Mouse (Mus musculus): ENCODE measurements around the gene Capzb.

Gene Capzb

DNA sequence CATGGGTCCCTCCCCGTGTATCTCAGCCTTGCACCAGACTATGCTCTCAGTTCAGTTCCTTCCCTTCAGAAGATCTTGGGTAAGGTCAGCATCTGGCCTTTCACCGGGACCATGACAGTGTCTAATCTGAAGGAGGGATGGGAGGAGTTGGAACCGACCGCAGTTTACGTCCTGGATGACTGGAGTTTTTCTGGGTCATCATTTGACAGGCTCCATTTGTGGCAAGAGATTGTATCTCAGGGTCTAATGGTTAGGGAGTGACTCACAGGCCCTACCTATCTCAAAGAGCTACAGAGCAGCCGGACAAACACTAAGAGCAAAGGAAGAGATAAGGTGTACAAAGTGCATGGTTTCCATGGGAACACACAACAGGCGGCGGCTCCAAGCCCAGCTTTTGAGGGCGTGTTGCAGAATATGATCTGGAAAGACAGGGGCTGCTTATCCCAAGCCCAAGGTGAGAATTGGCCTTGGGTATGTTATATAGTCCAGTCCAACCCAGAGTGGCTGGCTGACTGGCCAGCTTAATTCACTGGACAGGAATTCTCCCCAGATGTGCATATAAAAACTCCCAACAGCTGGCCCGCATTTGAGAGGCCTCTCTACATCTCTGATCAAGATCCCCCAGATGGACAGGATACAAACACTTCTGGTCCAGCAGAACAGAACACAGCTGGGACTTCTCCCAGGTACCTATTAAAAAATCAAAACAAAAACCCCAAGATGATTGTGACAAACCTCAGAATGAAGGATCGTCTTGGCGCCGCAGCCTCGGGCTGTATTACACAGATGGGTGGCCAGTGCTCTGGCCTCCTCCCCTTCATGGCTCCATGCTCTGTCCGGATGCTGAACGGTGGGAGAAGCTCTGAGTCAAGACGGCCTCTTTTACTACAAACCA lies 12.7 kb upstream of the Capzb start:
- DNase-seq (ENCODE audit: low read depth, low spot score): no peak

DNA sequence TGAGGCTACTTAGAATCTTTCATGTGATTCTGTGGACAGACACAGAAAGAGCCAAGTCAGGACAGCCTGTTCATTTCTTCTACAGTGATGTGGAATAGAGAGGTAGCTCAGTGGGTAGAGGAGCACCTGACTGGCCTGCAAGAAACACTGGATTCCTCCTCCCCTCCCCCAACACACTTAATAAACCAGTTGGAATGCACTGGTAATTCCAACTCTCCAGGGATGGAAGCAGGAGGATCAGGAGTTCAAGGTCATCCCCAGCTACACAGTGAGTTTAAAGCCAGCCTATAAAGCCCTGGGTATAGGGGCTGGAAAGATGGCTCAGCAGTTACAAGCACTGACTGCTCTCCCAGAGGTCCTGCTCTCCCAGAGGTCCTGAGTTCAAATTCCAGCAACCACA lies 10.2 kb upstream of the Capzb start:
- no peak for DNase-seq (ENCODE audit: low read depth, low spot score)

GRCm38 (mm10) chr4:139185766-139186442 lies 6.8 kb upstream of the Capzb start:
- DNase-seq (ENCODE audit: low read depth, low spot score): no peak

- DNase-seq (ENCODE audit: low read depth, low spot score): no peak
These were observed 4.8 kb upstream of the Capzb start for GRCm38 (mm10) chr4:139187930-139188329.

GRCm38 (mm10) chr4:139191605-139192498 lies 847 bp upstream of the Capzb start:
- DNase-seq (ENCODE audit: low read depth, low spot score): no peak

GRCm38 (mm10) chr4:139193176-139194093 lies 736 bp downstream of the Capzb start:
- DNase-seq (ENCODE audit: low read depth, low spot score): no peak

- DNase-seq (ENCODE audit: low read depth, low spot score): no peak
These were observed 2.4 kb downstream of the Capzb start for GRCm38 (mm10) chr4:139195101-139195500.

DNA sequence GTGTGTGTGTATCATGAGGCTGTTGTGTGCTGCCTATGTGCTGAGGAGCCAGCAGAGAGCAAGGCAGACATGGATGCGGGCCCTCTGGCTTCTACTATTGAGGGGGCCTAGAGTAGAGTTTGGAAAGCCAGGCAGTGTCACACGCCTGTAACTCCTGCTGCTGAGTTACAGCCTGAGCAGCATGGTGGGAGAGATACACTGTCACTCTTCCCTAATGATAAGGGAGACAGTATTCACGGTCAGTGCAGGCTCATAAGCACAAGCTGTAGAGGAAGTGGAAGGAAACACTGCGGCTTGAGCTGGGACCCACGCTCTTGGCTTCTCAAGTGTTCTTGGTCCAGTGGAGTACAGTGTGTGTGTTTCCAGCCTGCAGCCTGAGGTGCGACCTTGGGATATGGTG lies 3.8 kb downstream of the Capzb start:
- no peak for DNase-seq (ENCODE audit: low read depth, low spot score)

DNA sequence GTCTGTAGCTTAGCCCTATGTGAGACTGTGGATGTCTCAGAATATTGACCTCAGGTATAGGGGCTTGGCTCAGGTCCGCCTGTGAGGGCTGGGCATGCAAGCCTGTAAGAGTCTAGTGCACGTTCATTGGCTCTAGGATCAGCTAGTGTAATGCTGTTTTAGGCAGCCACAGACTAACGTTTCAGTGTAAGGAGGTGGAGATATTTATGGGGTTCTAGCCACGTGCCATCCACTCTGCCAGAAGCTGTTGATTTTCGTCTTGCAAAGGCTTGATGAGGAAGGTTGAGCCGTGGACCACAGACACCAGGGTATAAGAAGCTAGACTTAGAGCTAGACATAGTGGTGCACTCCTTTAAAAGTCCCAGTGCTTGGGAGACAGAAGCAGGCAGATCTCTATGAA lies 4.2 kb downstream of the Capzb start:
- DNase-seq (ENCODE audit: low read depth, low spot score): no peak

DNA sequence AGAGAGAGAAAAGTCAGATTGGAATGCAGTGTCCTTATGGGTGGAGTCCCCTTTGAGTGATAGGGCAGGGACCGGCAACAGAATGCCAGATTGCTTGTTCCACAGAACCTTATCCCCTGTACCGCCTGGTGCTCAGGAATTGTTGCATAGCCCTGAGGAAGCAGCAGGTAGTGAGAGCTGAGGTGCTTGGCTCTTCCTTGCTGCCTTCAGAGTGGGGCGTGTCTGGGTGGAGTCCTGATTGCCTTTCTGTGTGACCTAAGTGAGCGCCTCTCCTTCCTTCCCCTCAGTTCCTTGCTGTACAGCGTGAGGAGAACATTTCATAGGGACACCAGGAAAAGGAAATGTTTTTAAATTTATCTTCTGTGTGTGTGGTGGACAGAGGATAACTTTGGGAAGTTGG lies 4.8 kb downstream of the Capzb start:
- no peak for DNase-seq (ENCODE audit: low read depth, low spot score)

DNA sequence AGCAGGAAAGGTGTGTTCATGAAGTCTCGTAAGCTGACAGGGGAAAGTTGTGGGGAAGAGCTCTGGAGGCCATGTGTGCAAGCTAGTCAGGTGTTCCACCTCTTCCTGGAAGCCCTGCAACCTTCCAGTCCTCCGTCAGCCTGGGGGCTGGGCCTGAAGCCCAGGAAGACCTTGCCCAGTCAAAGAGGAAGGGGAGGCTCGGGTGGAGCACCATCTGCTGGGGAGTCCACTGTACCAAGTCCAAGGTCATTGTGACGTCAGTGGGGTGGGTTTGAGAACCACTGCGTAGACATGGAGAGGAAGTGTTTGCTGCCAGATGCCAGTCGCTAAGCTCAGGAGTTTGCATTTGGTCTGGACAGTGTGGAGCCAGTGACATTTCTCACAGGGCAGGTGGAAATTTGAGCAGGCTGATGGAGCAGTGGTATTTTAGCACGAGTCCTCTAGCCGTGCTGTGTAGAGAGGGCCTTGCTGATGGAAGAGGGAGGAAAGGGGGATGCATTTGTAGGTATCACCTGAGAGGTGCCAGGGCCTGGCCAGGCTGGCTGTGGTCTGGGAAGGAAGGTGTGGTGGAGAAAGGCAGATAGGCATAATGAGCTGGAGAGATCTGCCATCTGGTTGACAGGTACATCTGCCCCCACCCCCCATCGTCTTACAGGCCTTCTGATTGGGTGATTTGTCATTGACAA lies 5.4 kb downstream of the Capzb start:
- DNase-seq (ENCODE audit: low read depth, low spot score): no peak

DNA sequence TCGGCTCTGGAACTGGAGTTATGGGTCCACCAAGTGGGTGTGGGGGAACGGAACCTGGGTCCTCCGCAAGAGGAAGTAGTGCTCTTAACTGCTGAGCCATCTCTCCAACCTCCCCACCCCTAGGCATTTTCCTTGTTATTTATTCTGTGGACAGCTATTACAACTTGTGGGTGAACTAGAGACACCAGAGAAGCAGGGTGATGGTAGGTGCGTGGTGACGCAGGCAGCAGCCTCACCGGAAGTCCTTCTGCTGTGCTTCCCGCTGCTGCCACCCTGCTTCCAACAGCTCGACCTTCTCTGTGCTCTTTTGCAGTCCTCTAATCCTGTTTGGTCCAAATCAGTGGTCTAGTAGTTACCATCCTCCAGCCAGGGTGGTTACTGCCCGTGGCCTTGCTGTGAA lies 6.4 kb downstream of the Capzb start:
- DNase-seq (ENCODE audit: low read depth, low spot score): no peak

- no peak for DNase-seq (ENCODE audit: low read depth, low spot score)
These were observed 7.1 kb downstream of the Capzb start for GRCm38 (mm10) chr4:139199703-139200340.

GRCm38 (mm10) chr4:139200946-139201345 lies 8.2 kb downstream of the Capzb start:
- no peak for DNase-seq (ENCODE audit: low read depth, low spot score)

GRCm38 (mm10) chr4:139202556-139202955 lies 9.9 kb downstream of the Capzb start:
- DNase-seq (ENCODE audit: low read depth, low spot score): no peak

- no peak for DNase-seq (ENCODE audit: low read depth, low spot score)
These were observed 10.7 kb downstream of the Capzb start for GRCm38 (mm10) chr4:139203381-139203780.

DNA sequence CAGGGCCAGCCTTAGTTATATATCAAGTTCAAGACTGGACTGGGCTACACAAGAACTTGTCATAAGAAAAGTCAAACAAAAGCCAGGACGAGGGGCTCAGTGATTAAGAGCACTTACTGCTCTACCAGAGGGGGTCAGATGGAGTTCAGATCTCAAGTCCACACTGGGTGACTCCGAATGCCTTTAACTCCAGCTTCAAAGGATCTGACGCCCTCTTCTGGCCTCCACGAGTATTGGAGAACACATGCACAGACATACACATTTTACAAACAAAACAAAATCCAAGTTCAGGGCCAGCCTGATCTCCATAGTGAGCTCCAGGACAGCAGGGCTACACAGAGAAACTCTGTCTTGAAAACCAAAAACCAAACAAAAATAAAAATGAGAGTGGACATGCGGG lies 13.1 kb downstream of the Capzb start:
- DNase-seq (ENCODE audit: low read depth, low spot score): no peak

GRCm38 (mm10) chr4:139206353-139207045 lies 13.8 kb downstream of the Capzb start:
- no peak for DNase-seq (ENCODE audit: low read depth, low spot score)

All from retina, postnatal 7 days (tissue).